Mouse (Mus musculus) stomach, postnatal 0 days (tissue): Measurements from ENCODE around the gene Ctdspl.

Experiments used
- CTCF ChIP-seq: IDR thresholded peaks from 2 replicates; pipeline ENCODE4 v1.5.1; 2016; ENCODE audit warnings: antibody characterized with exemption, low read depth, mild to moderate bottlenecking, moderate library complexity
- EP300 ChIP-seq: optimal IDR thresholded peaks from 2 replicates; pipeline ENCODE3; 2016; ENCODE audit warnings: antibody characterized with exemption

DNA sequence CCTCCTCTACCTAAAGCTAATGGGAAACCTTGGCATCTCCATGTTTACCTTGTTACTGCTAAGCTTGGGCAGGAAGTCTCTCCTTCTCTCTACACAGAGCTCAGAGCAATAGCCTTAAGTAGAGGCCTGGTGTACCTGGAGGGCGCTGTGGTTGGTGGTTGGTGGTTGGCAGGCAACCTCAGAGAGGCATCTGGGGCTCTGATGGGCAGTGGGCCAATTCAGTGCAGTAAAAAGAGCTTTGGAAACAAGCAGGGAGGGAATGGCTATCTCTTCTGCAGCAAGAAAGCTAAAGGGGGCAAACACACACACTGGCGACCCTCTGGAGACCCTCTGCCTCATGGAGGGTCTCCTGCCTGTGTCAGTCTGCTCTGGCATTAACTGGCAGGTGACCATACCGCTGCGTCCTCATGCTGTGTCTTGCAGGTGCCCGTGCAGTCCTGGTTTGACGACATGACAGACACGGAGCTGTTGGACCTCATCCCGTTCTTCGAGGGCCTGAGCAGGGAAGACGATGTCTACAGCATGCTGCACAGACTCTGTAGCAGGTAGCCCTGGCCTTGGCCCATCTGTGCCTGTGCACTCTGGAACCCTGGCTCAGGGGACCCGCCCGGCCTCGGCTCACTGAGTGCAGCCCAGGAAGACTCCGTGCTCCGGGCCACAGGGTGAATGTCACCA is 114.0 kb downstream of the Ctdspl start:
- TF ChIP-seq EP300, result no peak
- TF ChIP-seq CTCF, result no peak
